Mouse (Mus musculus): ENCODE results near the gene Mpzl3. TPM values are rescaled to one million over a fixed set of nuclear protein-coding genes. Genes with fewer than 3 reads are reported as not detected.
"Not testable (repeated sequence)": the region's sequence is repeated elsewhere in the genome, so short reads cannot be mapped to it uniquely, and the experiment has no call there.

Gene Mpzl3
- polyA plus RNA-seq, 1 experiment from 2014 or later = 1.7 TPM

- WGBS (ENCODE audit: insufficient replicate concordance) = 86% methylated on average over 11 of the region's 11 CpGs
- H3K27me3 ChIP-seq (ENCODE audit: control insufficient read depth, insufficient read depth, low read length) = 0 out of 2 replicates have a peak, but pooled peaks cover 3% of the 10 kb centered on the region
- no peaks in the 10 kb centered on the region for H3K4me1 ChIP-seq (ENCODE audit: control insufficient read depth, insufficient read depth, low read length)
- no peak for ATAC-seq (replicated peaks; ENCODE audit: insufficient number of reproducible peaks, low FRiP score, low TSS enrichment)
- H3K36me3 ChIP-seq (ENCODE audit: control insufficient read depth, insufficient read depth, low read length) = no peaks in the 10 kb centered on the region
- H3K9ac ChIP-seq (ENCODE audit: low read depth, low read length) = no peak overlapping the region
- H3K4me3 ChIP-seq (ENCODE audit: low read depth, low read length) = no peak overlapping the region
- H3K9me3 ChIP-seq (replicated peaks; ENCODE audit: control insufficient read depth, low read length) = no peaks in the 10 kb centered on the region
- no peak overlapping the region for H3K4me2 ChIP-seq
- H3K27ac ChIP-seq (ENCODE audit: low read depth, low read length) = no peak overlapping the region
Measured at GRCm38 (mm10) chr9:45018031-45018430, 37.0 kb upstream of the Mpzl3 start.

- H3K9me3 ChIP-seq (replicated peaks; ENCODE audit: control insufficient read depth, low read length) = no peaks in the 10 kb centered on the region
- no peak for ATAC-seq (replicated peaks; ENCODE audit: insufficient number of reproducible peaks, low FRiP score, low TSS enrichment)
- WGBS (ENCODE audit: insufficient replicate concordance) = 11% methylated on average over 3 of the region's 3 CpGs
Measured at GRCm38 (mm10) chr9:45022800-45023199, 32.2 kb upstream of the Mpzl3 start.

GRCm38 (mm10) chr9:45023638-45024037 is 31.3 kb upstream of the Mpzl3 start:
- H3K9ac ChIP-seq (ENCODE audit: low read depth, low read length) = no peak overlapping the region
- H3K27me3 ChIP-seq (ENCODE audit: control insufficient read depth, insufficient read depth, low read length) = peaks cover 16% of the 10 kb centered on the region
- no peaks in the 10 kb centered on the region for H3K36me3 ChIP-seq (ENCODE audit: control insufficient read depth, insufficient read depth, low read length)
- H3K4me1 ChIP-seq (ENCODE audit: control insufficient read depth, insufficient read depth, low read length) = no peaks in the 10 kb centered on the region
- 51% methylated on average over 3 of the region's 3 CpGs for WGBS (ENCODE audit: insufficient replicate concordance)
- H3K4me3 ChIP-seq (ENCODE audit: low read depth, low read length) = no peak overlapping the region
- H3K27ac ChIP-seq (ENCODE audit: low read depth, low read length) = no peak overlapping the region
- no peak for ATAC-seq (replicated peaks; ENCODE audit: insufficient number of reproducible peaks, low FRiP score, low TSS enrichment)
- H3K4me2 ChIP-seq = no peak overlapping the region
- no peaks in the 10 kb centered on the region for H3K9me3 ChIP-seq (replicated peaks; ENCODE audit: control insufficient read depth, low read length)

More at GRCm38 (mm10) chr9:45022800-45023199, 32.2 kb upstream of the Mpzl3 start:
- Histone ChIP-seq H3K4me1 (ENCODE audit: control insufficient read depth, insufficient read depth, low read length) (no peaks in the 10 kb centered on the region), H3K9ac (ENCODE audit: low read depth, low read length) (no peak overlapping the region), H3K4me2 (no peak overlapping the region), H3K36me3 (ENCODE audit: control insufficient read depth, insufficient read depth, low read length) (no peaks in the 10 kb centered on the region), H3K27ac (ENCODE audit: low read depth, low read length) (no peak overlapping the region), H3K4me3 (ENCODE audit: low read depth, low read length) (no peak overlapping the region), H3K27me3 (ENCODE audit: control insufficient read depth, insufficient read depth, low read length) (peaks cover 14% of the 10 kb centered on the region)

- Histone ChIP-seq H3K9me3 (replicated peaks; ENCODE audit: control insufficient read depth, low read length) (no peaks in the 10 kb centered on the region), H3K27ac (ENCODE audit: low read depth, low read length) (no peak overlapping the region), H3K9ac (ENCODE audit: low read depth, low read length) (no peak overlapping the region), H3K36me3 (ENCODE audit: control insufficient read depth, insufficient read depth, low read length) (no peaks in the 10 kb centered on the region), H3K27me3 (ENCODE audit: control insufficient read depth, insufficient read depth, low read length) (peaks cover 20% of the 10 kb centered on the region), H3K4me2 (no peak overlapping the region), H3K4me1 (ENCODE audit: control insufficient read depth, insufficient read depth, low read length) (no peaks in the 10 kb centered on the region), H3K4me3 (ENCODE audit: low read depth, low read length) (no peak overlapping the region)
- no peak for ATAC-seq (replicated peaks; ENCODE audit: insufficient number of reproducible peaks, low FRiP score, low TSS enrichment)
- 72% methylated on average over 2 of the region's 2 CpGs for WGBS (ENCODE audit: insufficient replicate concordance)
Measured at GRCm38 (mm10) chr9:45024187-45024586, 30.8 kb upstream of the Mpzl3 start.

- Histone ChIP-seq H3K4me1 (ENCODE audit: control insufficient read depth, insufficient read depth, low read length) (no peaks in the 10 kb centered on the region), H3K27ac (ENCODE audit: low read depth, low read length) (no peak overlapping the region), H3K9me3 (replicated peaks; ENCODE audit: control insufficient read depth, low read length) (no peaks in the 10 kb centered on the region), H3K27me3 (ENCODE audit: control insufficient read depth, insufficient read depth, low read length) (peaks cover 32% of the 10 kb centered on the region), H3K36me3 (ENCODE audit: control insufficient read depth, insufficient read depth, low read length) (no peaks in the 10 kb centered on the region), H3K9ac (ENCODE audit: low read depth, low read length) (no peak overlapping the region), H3K4me2 (no peak overlapping the region), H3K4me3 (ENCODE audit: low read depth, low read length) (no peak overlapping the region)
- 60% methylated on average over 8 of the region's 8 CpGs for WGBS (ENCODE audit: insufficient replicate concordance)
- ATAC-seq (replicated peaks; ENCODE audit: insufficient number of reproducible peaks, low FRiP score, low TSS enrichment) = no peak
Measured at GRCm38 (mm10) chr9:45027376-45027775, 27.6 kb upstream of the Mpzl3 start.

DNA sequence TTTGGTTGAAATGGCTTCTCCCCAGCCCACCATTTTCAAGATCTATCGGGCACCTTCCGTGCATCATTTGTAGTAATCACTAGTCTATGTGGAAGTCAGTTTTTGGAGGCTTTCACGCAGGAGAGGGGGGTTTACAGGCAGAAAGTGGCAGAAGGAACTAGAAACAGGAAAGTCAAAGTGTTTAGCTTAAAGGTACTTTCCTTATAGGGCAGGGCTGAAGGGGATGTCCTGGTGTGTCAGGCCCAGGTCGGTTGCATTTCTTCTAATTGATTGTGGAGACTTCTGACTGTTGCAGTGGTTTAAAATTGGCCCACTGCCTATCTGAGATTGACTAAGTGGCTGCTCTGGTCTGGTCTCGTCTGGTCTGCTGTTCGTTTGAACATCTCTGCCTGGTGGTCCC is 24.6 kb upstream of the Mpzl3 start:
- ATAC-seq (replicated peaks; ENCODE audit: insufficient number of reproducible peaks, low FRiP score, low TSS enrichment) = no peak
- no peaks in the 10 kb centered on the region for H3K36me3 ChIP-seq (ENCODE audit: control insufficient read depth, insufficient read depth, low read length)
- no peaks in the 10 kb centered on the region for H3K9me3 ChIP-seq (replicated peaks; ENCODE audit: control insufficient read depth, low read length)
- 50% methylated on average over 6 of the region's 6 CpGs for WGBS (ENCODE audit: insufficient replicate concordance)
- no peak overlapping the region for H3K9ac ChIP-seq (ENCODE audit: low read depth, low read length)
- peaks cover 25% of the 10 kb centered on the region for H3K27me3 ChIP-seq (ENCODE audit: control insufficient read depth, insufficient read depth, low read length)
- no peak overlapping the region for H3K4me3 ChIP-seq (ENCODE audit: low read depth, low read length)
- H3K27ac ChIP-seq (ENCODE audit: low read depth, low read length) = no peak overlapping the region
- no peak overlapping the region for H3K4me2 ChIP-seq
- H3K4me1 ChIP-seq (ENCODE audit: control insufficient read depth, insufficient read depth, low read length) = no peaks in the 10 kb centered on the region

- peaks cover 19% of the 10 kb centered on the region for H3K27me3 ChIP-seq (ENCODE audit: control insufficient read depth, insufficient read depth, low read length)
- no peak for ATAC-seq (replicated peaks; ENCODE audit: insufficient number of reproducible peaks, low FRiP score, low TSS enrichment)
- 55% methylated on average over 2 of the region's 2 CpGs for whole genome bisulfite sequencing (ENCODE audit: insufficient replicate concordance)
Measured at GRCm38 (mm10) chr9:45032261-45032660, 22.7 kb upstream of the Mpzl3 start.

DNA sequence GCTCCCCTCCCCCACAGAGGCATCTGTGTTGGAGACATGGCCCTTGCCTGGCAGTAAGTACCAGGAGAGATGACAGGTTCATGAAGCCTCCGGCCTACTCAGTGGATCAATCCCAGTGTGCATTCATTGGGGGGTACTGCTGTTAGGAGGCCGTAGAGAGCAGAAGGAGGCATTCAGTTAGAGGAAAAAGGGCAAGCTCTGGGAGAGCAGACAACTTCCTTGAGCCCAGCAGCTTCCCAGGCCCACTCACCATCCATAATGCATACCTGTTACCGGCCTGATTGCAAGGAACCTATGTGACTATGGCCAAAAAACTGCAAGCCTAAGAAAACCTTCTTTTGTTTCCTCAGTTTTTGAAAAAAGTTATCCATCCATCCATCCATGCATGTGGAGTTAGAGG is 20.5 kb upstream of the Mpzl3 start:
- Histone ChIP-seq H3K27ac (ENCODE audit: low read depth, low read length) (no peak overlapping the region), H3K4me1 (ENCODE audit: control insufficient read depth, insufficient read depth, low read length) (no peaks in the 10 kb centered on the region), H3K36me3 (ENCODE audit: control insufficient read depth, insufficient read depth, low read length) (no peaks in the 10 kb centered on the region), H3K27me3 (ENCODE audit: control insufficient read depth, insufficient read depth, low read length) (peaks cover 14% of the 10 kb centered on the region), H3K4me2 (no peak overlapping the region), H3K9ac (ENCODE audit: low read depth, low read length) (no peak overlapping the region), H3K9me3 (replicated peaks; ENCODE audit: control insufficient read depth, low read length) (no peaks in the 10 kb centered on the region), H3K4me3 (ENCODE audit: low read depth, low read length) (no peak overlapping the region)
- 70% methylated on average over 3 of the region's 3 CpGs for WGBS (ENCODE audit: insufficient replicate concordance)
- ATAC-seq (replicated peaks; ENCODE audit: insufficient number of reproducible peaks, low FRiP score, low TSS enrichment) = no peak

More at GRCm38 (mm10) chr9:45032261-45032660, 22.7 kb upstream of the Mpzl3 start:
- no peak overlapping the region for H3K27ac ChIP-seq (ENCODE audit: low read depth, low read length)
- H3K9ac ChIP-seq (ENCODE audit: low read depth, low read length) = no peak overlapping the region
- H3K4me2 ChIP-seq = no peak overlapping the region
- no peaks in the 10 kb centered on the region for H3K9me3 ChIP-seq (replicated peaks; ENCODE audit: control insufficient read depth, low read length)
- H3K4me3 ChIP-seq (ENCODE audit: low read depth, low read length) = no peak overlapping the region
- no peaks in the 10 kb centered on the region for H3K36me3 ChIP-seq (ENCODE audit: control insufficient read depth, insufficient read depth, low read length)
- no peaks in the 10 kb centered on the region for H3K4me1 ChIP-seq (ENCODE audit: control insufficient read depth, insufficient read depth, low read length)

DNA sequence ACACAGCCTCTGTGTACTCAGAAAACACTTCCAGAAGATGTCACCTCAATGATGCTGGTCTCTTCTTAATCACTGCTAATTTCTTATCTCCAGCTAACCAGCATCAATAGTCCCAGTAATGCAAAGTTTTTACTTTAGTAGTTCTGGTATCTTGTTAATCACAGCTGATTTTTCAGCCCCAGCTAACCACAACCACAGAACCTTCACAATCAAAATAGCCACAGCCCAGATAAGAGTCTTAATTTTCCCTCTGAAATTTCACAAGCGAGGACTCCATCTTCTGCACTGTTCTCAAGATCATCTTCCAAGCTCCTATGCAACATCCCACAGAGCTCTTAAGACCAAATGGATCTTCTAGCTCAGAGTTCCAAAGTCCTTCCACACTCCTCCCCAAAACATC is 17.2 kb upstream of the Mpzl3 start:
- H3K9ac ChIP-seq (ENCODE audit: low read depth, low read length); H3K4me3 ChIP-seq (ENCODE audit: low read depth, low read length); H3K27ac ChIP-seq (ENCODE audit: low read depth, low read length); H3K4me1 ChIP-seq (ENCODE audit: control insufficient read depth, insufficient read depth, low read length); H3K36me3 ChIP-seq (ENCODE audit: control insufficient read depth, insufficient read depth, low read length); H3K4me2 ChIP-seq; ATAC-seq (replicated peaks; ENCODE audit: insufficient number of reproducible peaks, low FRiP score, low TSS enrichment); H3K9me3 ChIP-seq (replicated peaks; ENCODE audit: control insufficient read depth, low read length): not testable (repeated sequence)
- H3K27me3 ChIP-seq (ENCODE audit: control insufficient read depth, insufficient read depth, low read length) = peaks cover 38% of the 10 kb centered on the region
- 54% methylated on average over 1 of the region's 1 CpGs for WGBS (ENCODE audit: insufficient replicate concordance)
